Mouse (Mus musculus) forebrain, postnatal 0 days (tissue): ENCODE results near the gene Pigv. TPM values are rescaled to one million over a fixed set of nuclear protein-coding genes. Genes with fewer than 3 reads are reported as not detected.
A peak's percentile ranks its signal among the peaks of the same experiment; 100 is the strongest.

ENCODE experiments used
- ATAC-seq: fragments of 200-750 bp; cut with Nextera tagmentation; 2 replicates; pipeline ENCODE4 v1.8.0; 2017; ENCODE audit warnings: mild to moderate bottlenecking, moderate library complexity
- DNase-seq: peaks from one replicate; pipeline ENCODE4 v3.0.0-alpha.2; 2015
- H3K27ac ChIP-seq: fragments of 300-500 bp; sonication (generic); 2 replicates; pipeline ENCODE4 v1.5.1; 2014; ENCODE audit warnings: low read depth, mild to moderate bottlenecking, antibody characterized with exemption, low read length, moderate library complexity, mixed read lengths
- H3K27me3 ChIP-seq: fragments of 300-500 bp; sonication (generic); 2 replicates; pipeline ENCODE4 v1.6.1; 2014; ENCODE audit warnings: mild to moderate bottlenecking, low read length, mixed read lengths; ENCODE audit not compliant: insufficient read depth
- H3K36me3 ChIP-seq: fragments of 300-500 bp; sonication (generic); 2 replicates; pipeline ENCODE4 v1.6.1; 2014; ENCODE audit warnings: mild to moderate bottlenecking, moderate library complexity; ENCODE audit not compliant: insufficient read depth
- H3K4me1 ChIP-seq: fragments of 300-500 bp; sonication (generic); 2 replicates; pipeline ENCODE4 v1.6.1; 2014; ENCODE audit warnings: antibody characterized with exemption; ENCODE audit not compliant: insufficient read depth
- H3K4me2 ChIP-seq: fragments of 300-500 bp; sonication (generic); 2 replicates; pipeline ENCODE4 v1.6.1; 2014; ENCODE audit warnings: low read depth, mild to moderate bottlenecking, moderate library complexity
- H3K4me3 ChIP-seq: fragments of 300-500 bp; sonication (generic); 2 replicates; pipeline ENCODE4 v1.5.1; 2014; ENCODE audit warnings: low read depth, low read length, mixed read lengths
- H3K9ac ChIP-seq: fragments of 300-500 bp; sonication (generic); 2 replicates; pipeline ENCODE4 v1.6.1; 2014; ENCODE audit warnings: mild to moderate bottlenecking
- H3K9me3 ChIP-seq: fragments of 300-500 bp; sonication (generic); 2 replicates; pipeline ENCODE4 v1.6.1; 2016; ENCODE audit warnings: low read length
- CTCF ChIP-seq: sonication (generic); IDR thresholded peaks from 2 replicates; pipeline ENCODE4 v1.5.1; 2016; ENCODE audit warnings: antibody characterized with exemption, control low read depth, low read depth
- WGBS: fragments of 180-500 bp; shearing (Covaris S2); extraction: QIAGEN DNeasy Blood & Tissue Kit; methylation state at CpG from one replicate; pipeline ENCODE4 v1.1.7; 2014; 5-methylcytosine and 5-hydroxymethylcytosine counted together
- microRNA-seq, 2 experiments: library from miRNA; unstranded; fragments of <30 nt; microRNA quantifications; one replicate each; pipeline ENCODE4; 2016
- polyA plus RNA-seq: library from polyadenylated mRNA; unstranded; fragments of >200 nt; fragmentation: Nextera tagmentation; extraction: Ambion mirVana; gene quantifications from 2 replicates; pipeline ENCODE4 v1.2.1, GENCODE M21; 2015
- total RNA-seq: library from RNA; depleted of rRNA; stranded (reverse); fragments of >200 nt; gene quantifications from 2 replicates; pipeline ENCODE4 v1.2.3, GENCODE M21; 2014; rRNA removed

Gene Pigv
- total and polyA plus RNA-seq, 2 experiments from 2014 or later = 12.0 to 12.5 TPM

GRCm38 (mm10) chr4:133614274-133614761 lies 58.1 kb downstream of the Pigv start:
- H3K4me2 ChIP-seq = no peak overlapping the region

DNA sequence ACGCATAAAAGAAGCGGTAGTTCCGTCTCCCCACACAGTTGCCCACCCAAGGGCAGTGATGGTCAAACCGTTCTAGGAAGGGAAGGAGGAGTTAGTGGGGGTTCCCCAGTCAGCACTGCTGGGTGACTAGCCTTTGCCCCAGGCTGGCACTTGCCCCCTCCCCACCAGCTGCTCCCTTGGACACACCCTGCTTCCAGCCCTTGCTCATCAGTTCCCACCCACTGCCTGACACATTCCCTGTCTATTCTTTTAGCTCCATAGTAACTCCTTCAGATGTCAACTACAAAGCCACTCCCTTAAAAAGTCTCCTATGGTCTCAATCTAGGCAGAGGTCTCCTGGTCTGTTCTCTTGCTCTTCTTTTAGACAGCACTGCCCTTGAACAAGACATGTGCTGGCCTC lies 58.6 kb downstream of the Pigv start:
- ATAC-seq = no peak
- Histone ChIP-seq H3K4me1 (no peaks in the 10 kb centered on the region), H3K4me2 (no peak overlapping the region), H3K9ac (no peak overlapping the region), H3K27me3 (no peaks in the 10 kb centered on the region), H3K36me3 (peaks cover 35% of the 10 kb centered on the region), H3K4me3 (no peak overlapping the region), H3K27ac (no peak overlapping the region), H3K9me3 (no peaks in the 10 kb centered on the region)
- 71% methylated on average over 4 of the region's 4 CpGs for WGBS
- no peak for TF ChIP-seq CTCF
- no peak for DNase-seq

More at GRCm38 (mm10) chr4:133614274-133614761, 58.1 kb downstream of the Pigv start:
- Histone ChIP-seq H3K9ac (no peak overlapping the region), H3K4me3 (no peak overlapping the region), H3K9me3 (no peaks in the 10 kb centered on the region), H3K36me3 (peaks cover 35% of the 10 kb centered on the region), H3K27ac (no peak overlapping the region), H3K4me1 (no peaks in the 10 kb centered on the region), H3K27me3 (no peaks in the 10 kb centered on the region)
- ATAC-seq (peak; percentile 79), DNase-seq (no peak)
- 76% methylated on average over 8 of the region's 8 CpGs for WGBS
- TF ChIP-seq CTCF = no peak

- Histone ChIP-seq H3K4me1 (no peaks in the 10 kb centered on the region), H3K9ac (no peak overlapping the region), H3K27ac (no peak overlapping the region), H3K36me3 (peaks cover 42% of the 10 kb centered on the region), H3K4me2 (no peak overlapping the region), H3K27me3 (no peaks in the 10 kb centered on the region), H3K4me3 (no peak overlapping the region), H3K9me3 (no peaks in the 10 kb centered on the region)
- WGBS = 86% methylated on average over 8 of the region's 8 CpGs
- no peak for TF ChIP-seq CTCF
- DNase-seq (no peak), ATAC-seq (no peak)
Observed at GRCm38 (mm10) chr4:133613026-133613425, 59.4 kb downstream of the Pigv start.

DNA sequence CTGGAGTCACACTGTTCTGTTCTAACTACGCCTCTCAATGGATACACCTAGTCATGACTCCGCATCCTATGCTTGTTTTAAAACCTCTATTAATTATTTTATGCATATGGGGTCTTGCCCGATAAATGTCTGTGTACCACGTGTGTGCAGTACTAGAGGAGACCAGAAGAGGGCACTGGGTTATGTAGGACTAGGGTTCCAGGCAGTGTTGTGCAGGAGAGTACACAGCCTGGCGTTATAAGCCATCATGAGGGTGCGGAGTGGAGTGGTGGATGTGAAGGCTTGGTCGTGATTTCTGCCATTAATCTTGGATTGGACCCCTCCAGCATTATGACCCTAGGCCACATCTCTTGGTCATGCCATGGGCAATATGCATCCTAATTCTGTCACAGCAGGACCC lies 60.0 kb downstream of the Pigv start:
- H3K27ac ChIP-seq = no peak overlapping the region
- peak; percentile 35 for TF ChIP-seq CTCF
- H3K4me2 ChIP-seq = no peak overlapping the region
- ATAC-seq (no peak), DNase-seq (no peak)
- peaks cover 42% of the 10 kb centered on the region for H3K36me3 ChIP-seq
- no peaks in the 10 kb centered on the region for H3K9me3 ChIP-seq
- no peaks in the 10 kb centered on the region for H3K27me3 ChIP-seq
- H3K4me3 ChIP-seq = no peak overlapping the region
- 97% methylated on average over 7 of the region's 7 CpGs for WGBS
- no peaks in the 10 kb centered on the region for H3K4me1 ChIP-seq
- no peak overlapping the region for H3K9ac ChIP-seq

- no peak overlapping the region for H3K4me3 ChIP-seq
- H3K9ac ChIP-seq = no peak overlapping the region
- DNase-seq (no peak), ATAC-seq (no peak)
- no peaks in the 10 kb centered on the region for H3K9me3 ChIP-seq
- peaks cover 42% of the 10 kb centered on the region for H3K36me3 ChIP-seq
- no peak overlapping the region for H3K4me2 ChIP-seq
- WGBS = 99% methylated on average over 5 of the region's 5 CpGs
- no peak overlapping the region for H3K27ac ChIP-seq
- no peaks in the 10 kb centered on the region for H3K4me1 ChIP-seq
- peak; percentile 28; the same call in 1 of the 2 replicates for TF ChIP-seq CTCF
- no peaks in the 10 kb centered on the region for H3K27me3 ChIP-seq
Observed at GRCm38 (mm10) chr4:133611815-133612214, 60.6 kb downstream of the Pigv start.

Small RNA genes within 50 kb of the gene (microRNA-seq; reads per million reads assigned to microRNA genes)
- 0 to 0.77 reads per million in 2 experiments for gene Mir7227

Other genes starting within 250 kb of the Pigv start
- 0.23 and 0.62 TPM in 2 replicates for gene Tent5b, start 192.5 kb downstream of the Pigv start, total RNA-seq
- 0.31 TPM in 2 replicates for gene Tent5b, start 192.5 kb downstream of the Pigv start, polyA plus RNA-seq
- 25.7 and 32.1 TPM in 2 replicates for gene Trnp1, start 174.1 kb downstream of the Pigv start, total RNA-seq
- 14.3 and 17.7 TPM in 2 replicates for gene Trnp1, start 174.1 kb downstream of the Pigv start, polyA plus RNA-seq
- 0.23 TPM in 1 of 2 replicates, not detected in the other for gene Kdf1, start 153.7 kb downstream of the Pigv start, total RNA-seq
- 0.40 and 0.92 TPM in 2 replicates for gene Kdf1, start 153.7 kb downstream of the Pigv start, polyA plus RNA-seq
- 115 and 119 TPM in 2 replicates for gene Nudc, start 126.7 kb downstream of the Pigv start, total RNA-seq
- 217 and 262 TPM in 2 replicates for gene Nudc, start 126.7 kb downstream of the Pigv start, polyA plus RNA-seq
- gene Nr0b2, start 119.3 kb downstream of the Pigv start, total RNA-seq = not detected in 2 replicates
- not detected in 2 replicates for gene Nr0b2, start 119.3 kb downstream of the Pigv start, polyA plus RNA-seq
- gene Gpatch3, start 97.9 kb downstream of the Pigv start, total RNA-seq = 8.4 and 11.8 TPM in 2 replicates
- gene Gpatch3, start 97.9 kb downstream of the Pigv start, polyA plus RNA-seq = 4.2 and 5.4 TPM in 2 replicates
- gene Gpn2, start 88.3 kb downstream of the Pigv start, total RNA-seq = 18.5 and 20.5 TPM in 2 replicates
- 16.8 and 19.7 TPM in 2 replicates for gene Gpn2, start 88.3 kb downstream of the Pigv start, polyA plus RNA-seq
- gene Sfn, start 70.5 kb downstream of the Pigv start, total RNA-seq = 3.2 and 3.3 TPM in 2 replicates
- gene Sfn, start 70.5 kb downstream of the Pigv start, polyA plus RNA-seq = 0.62 and 0.88 TPM in 2 replicates
- gene Zdhhc18, start 22.5 kb downstream of the Pigv start, total RNA-seq = 14.8 and 21.2 TPM in 2 replicates
- 9.3 and 9.6 TPM in 2 replicates for gene Zdhhc18, start 22.5 kb downstream of the Pigv start, polyA plus RNA-seq
- gene Arid1a, start 84.1 kb upstream of the Pigv start, total RNA-seq = 36.2 and 51.0 TPM in 2 replicates
- 12.7 and 19.3 TPM in 2 replicates for gene Arid1a, start 84.1 kb upstream of the Pigv start, polyA plus RNA-seq
- gene Rps6ka1, start 215.2 kb upstream of the Pigv start, total RNA-seq = 21.2 and 21.4 TPM in 2 replicates
- 14.3 and 19.4 TPM in 2 replicates for gene Rps6ka1, start 215.2 kb upstream of the Pigv start, polyA plus RNA-seq